Mouse (Mus musculus) heart, embryonic 11.5 days (tissue): ENCODE measurements at regions not wholly inside any gene's neighbourhood (a gene's known extent, or its start where the extent isn't known, plus 50 kb on each side); places are given as distances from the start of the nearest gene placed in this dataset.

Experiments used
- ATAC-seq: fragments of 200-750 bp; cut with Nextera tagmentation; replicated peaks from 2 replicates; pipeline ENCODE4 v1.8.0; 2017; ENCODE audit warnings: moderate library complexity; ENCODE audit not compliant: insufficient number of reproducible peaks, low FRiP score, low TSS enrichment
- H3K27ac ChIP-seq: fragments of 300-500 bp; sonication (generic); 2 replicates; pipeline ENCODE4 v1.5.1; 2014; ENCODE audit warnings: mild to moderate bottlenecking, low read depth, low read length
- H3K27me3 ChIP-seq: fragments of 300-500 bp; sonication (generic); 2 replicates; pipeline ENCODE4 v1.6.1; 2014; ENCODE audit warnings: mild to moderate bottlenecking, low read length, mixed read lengths; ENCODE audit not compliant: control insufficient read depth, insufficient read depth
- H3K36me3 ChIP-seq: fragments of 300-500 bp; sonication (generic); 2 replicates; pipeline ENCODE4 v1.6.1; 2014; ENCODE audit warnings: mild to moderate bottlenecking, low read length, moderate library complexity, mixed read lengths; ENCODE audit not compliant: control insufficient read depth, insufficient read depth
- H3K4me1 ChIP-seq: fragments of 300-500 bp; sonication (generic); 2 replicates; pipeline ENCODE4 v1.6.1; 2014; ENCODE audit warnings: low read length; ENCODE audit not compliant: control insufficient read depth, insufficient read depth
- H3K4me2 ChIP-seq: fragments of 300-500 bp; sonication (generic); 2 replicates; pipeline ENCODE4 v1.6.1; 2014; ENCODE audit warnings: mild to moderate bottlenecking, moderate library complexity
- H3K4me3 ChIP-seq: fragments of 300-500 bp; sonication (generic); 2 replicates; pipeline ENCODE4 v1.5.1; 2014; ENCODE audit warnings: low read depth, low read length
- H3K9ac ChIP-seq: fragments of 300-500 bp; sonication (generic); 2 replicates; pipeline ENCODE4 v1.6.1; 2014; ENCODE audit warnings: mild to moderate bottlenecking, low read depth, low read length, moderate library complexity
- H3K9me3 ChIP-seq: fragments of 300-500 bp; sonication (generic); replicated peaks from 2 replicates; pipeline ENCODE4 v1.6.1; 2016; ENCODE audit warnings: low read length; ENCODE audit not compliant: control insufficient read depth
- WGBS: fragments of 180-500 bp; shearing (Covaris S2); extraction: QIAGEN DNeasy Blood & Tissue Kit; methylation state at CpG from one replicate; pipeline ENCODE4 v1.1.7; 2014; ENCODE audit not compliant: insufficient replicate concordance; 5-methylcytosine and 5-hydroxymethylcytosine counted together

- 0 out of 2 replicates have a peak, but pooled peaks have one; percentile 55 for ATAC-seq
- Histone ChIP-seq H3K27ac (no peak overlapping the region), H3K9ac (peak overlapping the region; percentile 43), H3K27me3 (no peaks in the 10 kb centered on the region), H3K36me3 (no peaks in the 10 kb centered on the region), H3K9me3 (no peaks in the 10 kb centered on the region), H3K4me2 (peak overlapping the region; percentile 55), H3K4me1 (no peaks in the 10 kb centered on the region), H3K4me3 (no peak overlapping the region)
- WGBS = 9% methylated on average over 3 of the region's 3 CpGs
Observed at GRCm38 (mm10) chr9:49873550-49873949, 74.8 kb upstream of the Ncam1 start.

DNA sequence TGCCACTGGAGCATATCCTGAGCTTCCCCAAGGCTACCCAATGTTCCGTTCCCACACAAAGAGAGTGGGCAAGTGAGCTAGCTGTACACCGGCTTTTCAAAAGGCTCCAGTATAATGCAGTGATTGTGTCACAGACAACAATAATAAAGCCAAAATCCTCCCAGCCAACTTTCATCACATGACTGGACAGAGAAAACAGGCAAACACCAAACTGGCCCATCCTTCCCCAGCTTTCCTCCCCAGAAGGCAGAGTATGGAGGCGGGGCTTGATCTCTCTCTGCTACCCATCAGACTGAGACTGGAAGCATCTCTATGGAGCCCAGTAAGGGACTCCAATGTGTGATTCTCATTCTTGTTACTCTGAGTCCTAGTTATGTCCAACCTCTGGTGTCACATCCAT is 52.8 kb upstream of the Ncam1 start:
- 84% methylated on average over 3 of the region's 3 CpGs for WGBS

GRCm38 (mm10) chr9:49849442-49849841 is 50.7 kb upstream of the Ncam1 start:
- 43% methylated on average over 2 of the region's 2 CpGs for WGBS
- no peak for ATAC-seq
- no peaks in the 10 kb centered on the region for H3K9me3 ChIP-seq
- H3K4me2 ChIP-seq = no peak overlapping the region
- H3K9ac ChIP-seq = no peak overlapping the region
- no peaks in the 10 kb centered on the region for H3K27me3 ChIP-seq
- no peaks in the 10 kb centered on the region for H3K36me3 ChIP-seq
- H3K4me1 ChIP-seq = no peaks in the 10 kb centered on the region
- H3K4me3 ChIP-seq = no peak overlapping the region
- H3K27ac ChIP-seq = no peak overlapping the region

More for the DNA sequence above, 52.8 kb upstream of the Ncam1 start:
- no peaks in the 10 kb centered on the region for H3K9me3 ChIP-seq
- no peaks in the 10 kb centered on the region for H3K27me3 ChIP-seq
- H3K36me3 ChIP-seq = no peaks in the 10 kb centered on the region
- H3K27ac ChIP-seq = no peak overlapping the region
- no peaks in the 10 kb centered on the region for H3K4me1 ChIP-seq
- no peak for ATAC-seq
- H3K4me3 ChIP-seq = no peak overlapping the region
- H3K4me2 ChIP-seq = no peak overlapping the region
- no peak overlapping the region for H3K9ac ChIP-seq

DNA sequence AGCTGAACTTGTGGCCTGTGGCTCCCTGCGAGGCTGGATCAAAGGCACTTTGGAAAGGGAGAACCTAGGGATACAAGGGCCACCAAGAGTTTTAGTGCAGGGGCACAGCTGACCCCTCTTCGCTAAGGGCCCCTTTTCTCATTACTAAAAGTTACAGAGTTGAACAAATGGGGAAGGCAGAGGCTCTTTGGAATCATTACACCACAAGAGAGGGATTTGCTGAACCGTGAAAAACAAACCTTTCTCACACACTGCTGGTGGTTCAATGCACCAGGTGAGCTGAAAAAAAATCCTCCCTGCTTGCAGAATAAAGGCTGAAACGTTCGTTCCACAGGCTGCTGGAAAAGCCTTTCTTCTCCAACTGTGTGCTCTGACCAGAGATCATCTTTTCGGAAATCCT is 50.2 kb upstream of the Ncam1 start:
- no peaks in the 10 kb centered on the region for H3K4me1 ChIP-seq
- WGBS = 23% methylated on average over 6 of the region's 6 CpGs

More for the DNA sequence above, 50.2 kb upstream of the Ncam1 start:
- Histone ChIP-seq H3K4me2 (no peak overlapping the region), H3K9me3 (no peaks in the 10 kb centered on the region), H3K4me3 (no peak overlapping the region), H3K27ac (no peak overlapping the region), H3K36me3 (no peaks in the 10 kb centered on the region), H3K9ac (no peak overlapping the region), H3K27me3 (no peaks in the 10 kb centered on the region)
- ATAC-seq = no peak
